Mouse (Mus musculus) kidney, embryonic 15.5 days (tissue): Measurements from ENCODE around the gene Tnfrsf12a. TPM values are rescaled to one million over a fixed set of nuclear protein-coding genes. Genes with fewer than 3 reads are reported as not detected.

Experiments used
- ATAC-seq: fragments of 200-750 bp; cut with Nextera tagmentation; replicated peaks from 2 replicates; pipeline ENCODE4 v1.8.0; 2017; ENCODE audit warnings: moderate TSS enrichment; ENCODE audit not compliant: low FRiP score
- H3K27ac ChIP-seq: fragments of 300-500 bp; sonication (generic); 2 replicates; pipeline ENCODE4 v1.5.1; 2015; ENCODE audit warnings: mild to moderate bottlenecking, inconsistent platforms
- H3K27me3 ChIP-seq: fragments of 300-500 bp; sonication (generic); 2 replicates; pipeline ENCODE4 v1.6.1; 2015; ENCODE audit warnings: inconsistent platforms
- H3K36me3 ChIP-seq: fragments of 300-500 bp; sonication (generic); 2 replicates; pipeline ENCODE4 v1.6.1; 2015; ENCODE audit warnings: inconsistent platforms
- H3K4me1 ChIP-seq: fragments of 300-500 bp; sonication (generic); 2 replicates; pipeline ENCODE4 v1.6.1; 2015; ENCODE audit warnings: inconsistent platforms
- H3K4me2 ChIP-seq: fragments of 300-500 bp; sonication (generic); 2 replicates; pipeline ENCODE4 v1.6.1; 2015; ENCODE audit warnings: moderate library complexity, mild to moderate bottlenecking, inconsistent platforms
- H3K4me3 ChIP-seq: fragments of 300-500 bp; sonication (generic); replicated peaks from 2 replicates; pipeline ENCODE4 v1.5.1; 2015; ENCODE audit warnings: mild to moderate bottlenecking, inconsistent platforms
- H3K9ac ChIP-seq: fragments of 300-500 bp; sonication (generic); 2 replicates; pipeline ENCODE4 v1.6.1; 2015; ENCODE audit warnings: mild to moderate bottlenecking, inconsistent platforms
- H3K9me3 ChIP-seq: fragments of 300-500 bp; sonication (generic); replicated peaks from 2 replicates; pipeline ENCODE4 v1.6.1; 2016; ENCODE audit warnings: inconsistent platforms
- WGBS: fragments of 180-500 bp; shearing (Covaris S2); methylation state at CpG from one replicate; pipeline ENCODE4 v1.1.7; 2015; ENCODE audit warnings: mixed read lengths; 5-methylcytosine and 5-hydroxymethylcytosine counted together
- polyA plus RNA-seq: library from polyadenylated mRNA; unstranded; fragments of >200 nt; fragmentation: Nextera tagmentation; extraction: Ambion mirVana; gene quantifications from 2 replicates; pipeline ENCODE4 v1.2.1, GENCODE M21; 2015

Gene Tnfrsf12a
- polyA plus RNA-seq, 1 experiment from 2014 or later = 29.5 TPM

DNA sequence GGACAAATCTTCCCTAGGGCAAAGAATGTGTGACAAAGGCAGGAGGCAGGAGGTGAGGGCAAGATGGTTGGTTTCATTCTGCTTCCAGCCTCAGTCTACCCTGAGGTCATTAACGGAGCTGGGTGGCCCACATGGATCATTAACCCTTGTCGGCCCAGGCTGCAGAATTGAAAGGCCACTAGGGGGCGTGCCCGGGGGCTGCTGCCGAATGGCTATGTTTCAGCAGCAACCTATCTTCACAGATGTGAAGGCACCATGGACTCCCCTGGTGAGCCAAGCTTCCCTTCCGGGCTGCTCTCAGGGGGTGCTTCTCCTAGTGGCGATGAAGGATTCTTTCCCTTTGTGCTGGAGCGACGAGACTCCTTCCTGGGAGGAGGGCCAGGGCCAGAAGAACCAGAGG is 15.7 kb downstream of the Tnfrsf12a start:
- Histone ChIP-seq H3K36me3 (peaks cover 2% of the 10 kb centered on the region; the same call in 1 of the 2 replicates), H3K27ac (no peak overlapping the region), H3K4me2 (peak overlapping the region; percentile 59; the same call in 1 of the 2 replicates), H3K9ac (no peak overlapping the region), H3K4me1 (peaks cover 16% of the 10 kb centered on the region), H3K9me3 (no peaks in the 10 kb centered on the region), H3K4me3 (no peak overlapping the region), H3K27me3 (peaks cover 53% of the 10 kb centered on the region)
- no peak for ATAC-seq
- WGBS = 3% methylated on average over 9 of the region's 9 CpGs

DNA sequence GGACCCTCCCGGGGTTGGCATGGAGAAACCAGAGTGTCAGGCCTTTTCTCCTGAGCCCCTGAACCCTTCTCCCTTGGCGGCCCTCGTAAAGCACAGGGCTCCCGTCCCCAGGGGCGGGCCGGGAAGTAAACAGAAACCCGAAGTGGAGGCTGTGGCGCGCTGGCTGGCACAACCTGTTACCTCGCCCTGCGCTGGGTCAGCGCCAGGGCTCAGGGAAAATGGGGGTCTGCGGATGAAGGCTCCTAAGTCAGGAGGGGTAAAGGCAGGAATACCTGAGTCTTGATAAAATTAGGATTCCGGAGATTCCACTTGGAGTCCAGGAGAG is 16.4 kb downstream of the Tnfrsf12a start:
- no peak for ATAC-seq
- whole genome bisulfite sequencing = 1% methylated on average over 14 of the region's 14 CpGs
- Histone ChIP-seq H3K9me3 (no peaks in the 10 kb centered on the region), H3K4me3 (peak overlapping the region; percentile 41), H3K27me3 (peaks cover 53% of the 10 kb centered on the region), H3K27ac (no peak overlapping the region), H3K4me2 (peak overlapping the region; percentile 59), H3K36me3 (no peaks in the 10 kb centered on the region), H3K9ac (no peak overlapping the region), H3K4me1 (peaks cover 16% of the 10 kb centered on the region)

DNA sequence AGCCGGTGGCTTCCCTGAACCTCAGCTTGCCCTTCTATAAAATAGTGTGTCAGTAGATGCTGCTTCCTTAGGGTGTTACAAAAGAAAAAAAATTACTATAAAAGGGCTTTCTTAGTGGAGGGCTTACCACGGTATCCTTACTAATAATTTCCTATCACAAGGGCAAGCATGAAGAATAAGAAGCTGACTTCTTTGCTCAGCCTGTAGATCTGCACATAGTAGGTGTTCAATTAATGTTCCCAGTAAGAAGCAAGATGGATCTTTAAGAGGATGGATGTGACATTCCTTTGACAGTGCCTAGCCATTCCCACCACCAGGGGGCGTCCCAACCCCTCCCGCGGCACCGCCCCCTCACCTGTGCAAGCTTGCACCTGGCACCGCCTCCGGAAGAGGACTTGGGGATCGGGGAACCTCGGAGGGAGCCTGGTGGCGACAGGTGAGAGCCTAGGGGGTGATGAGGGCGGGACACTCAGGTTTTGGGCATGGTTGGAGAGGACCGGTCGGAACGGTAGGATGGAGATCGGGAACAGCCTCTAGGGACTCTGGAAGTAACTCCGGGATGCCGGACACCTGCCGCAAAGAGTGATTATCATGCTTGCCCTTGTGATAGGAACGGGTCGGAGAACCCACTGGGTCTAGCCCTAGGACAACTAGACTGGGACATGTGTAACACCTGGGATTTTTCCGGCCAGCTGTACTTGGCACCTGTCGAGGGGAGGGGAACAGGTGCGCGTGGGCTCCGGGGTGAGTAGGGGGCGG is 17.0 kb downstream of the Tnfrsf12a start, which contains the start of gene Bicdl2:
Bicdl2 (plus strand) TSS at position 390 of the 759 bp plus-strand sequence.
- Histone ChIP-seq H3K4me2 (peak within 1 kb of the TSS; percentile 59), H3K27ac (no peak within 1 kb of the TSS), H3K4me3 (peak within 1 kb of the TSS; percentile 41), H3K9me3 (no peaks in the 10 kb centered on the region), H3K9ac (no peak within 1 kb of the TSS), H3K36me3 (no peaks in the 10 kb centered on the region), H3K27me3 (peaks cover 53% of the 10 kb centered on the region), H3K4me1 (peaks cover 16% of the 10 kb centered on the region)
- peak; percentile 40; the same call in 1 of the 2 replicates for ATAC-seq
- 4% methylated on average over 27 of the region's 27 CpGs for WGBS

DNA sequence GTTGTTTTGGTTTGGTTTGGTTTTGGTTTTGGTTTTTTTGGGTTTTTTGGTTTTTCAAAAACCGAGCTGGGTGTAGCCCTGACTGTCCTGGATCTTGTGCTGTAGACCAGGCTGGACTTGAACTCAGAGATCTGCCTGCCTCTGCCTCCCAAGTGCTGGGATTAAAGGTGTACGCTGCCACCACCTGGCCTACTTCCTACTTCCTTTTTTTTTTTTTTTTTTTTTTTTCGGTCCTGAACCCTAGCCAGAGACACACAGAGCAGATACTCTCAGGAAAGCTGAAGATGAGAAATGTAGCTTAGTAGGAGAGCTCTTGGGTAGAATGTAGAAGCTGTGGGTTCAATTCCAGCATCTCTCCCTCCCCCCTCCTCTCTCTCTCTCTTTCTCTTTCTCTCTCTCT is 18.8 kb downstream of the Tnfrsf12a start:
- ATAC-seq = no peak
- H3K36me3 ChIP-seq = no peaks in the 10 kb centered on the region
- WGBS = 83% methylated on average over 3 of the region's 3 CpGs

DNA sequence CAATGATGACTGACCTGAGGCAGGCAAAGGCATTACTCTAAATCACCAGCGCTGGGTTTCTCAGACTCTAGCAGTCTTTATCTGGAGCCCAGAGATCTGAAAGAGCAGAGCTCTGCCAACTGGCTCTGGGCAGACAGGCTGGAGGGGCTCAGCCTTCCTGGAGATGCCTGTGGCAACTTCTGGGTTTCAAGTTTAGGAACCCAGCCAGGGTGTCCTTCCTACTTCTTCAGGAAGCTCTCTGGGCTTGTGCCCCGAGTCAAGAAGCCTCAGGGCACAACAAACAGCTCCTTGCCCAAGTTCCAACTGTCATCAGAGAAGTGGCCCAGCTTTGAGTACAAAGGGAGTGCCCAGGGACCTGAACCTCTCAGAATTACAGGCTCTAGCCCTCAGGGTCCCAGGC is 22.9 kb downstream of the Tnfrsf12a start:
- H3K36me3 ChIP-seq = no peaks in the 10 kb centered on the region
- no peak overlapping the region for H3K4me2 ChIP-seq
- WGBS = 49% methylated on average over 2 of the region's 2 CpGs
- no peak overlapping the region for H3K27ac ChIP-seq
- H3K9ac ChIP-seq = no peak overlapping the region
- peaks cover 12% of the 10 kb centered on the region for H3K27me3 ChIP-seq
- H3K9me3 ChIP-seq = no peaks in the 10 kb centered on the region
- H3K4me1 ChIP-seq = no peaks in the 10 kb centered on the region
- ATAC-seq = no peak
- no peak overlapping the region for H3K4me3 ChIP-seq

More for the DNA sequence above, 18.8 kb downstream of the Tnfrsf12a start:
- peaks cover 51% of the 10 kb centered on the region for H3K27me3 ChIP-seq
- no peak overlapping the region for H3K4me3 ChIP-seq
- H3K9ac ChIP-seq = no peak overlapping the region
- H3K4me2 ChIP-seq = no peak overlapping the region
- peaks cover 16% of the 10 kb centered on the region for H3K4me1 ChIP-seq
- no peak overlapping the region for H3K27ac ChIP-seq
- H3K9me3 ChIP-seq = no peaks in the 10 kb centered on the region

DNA sequence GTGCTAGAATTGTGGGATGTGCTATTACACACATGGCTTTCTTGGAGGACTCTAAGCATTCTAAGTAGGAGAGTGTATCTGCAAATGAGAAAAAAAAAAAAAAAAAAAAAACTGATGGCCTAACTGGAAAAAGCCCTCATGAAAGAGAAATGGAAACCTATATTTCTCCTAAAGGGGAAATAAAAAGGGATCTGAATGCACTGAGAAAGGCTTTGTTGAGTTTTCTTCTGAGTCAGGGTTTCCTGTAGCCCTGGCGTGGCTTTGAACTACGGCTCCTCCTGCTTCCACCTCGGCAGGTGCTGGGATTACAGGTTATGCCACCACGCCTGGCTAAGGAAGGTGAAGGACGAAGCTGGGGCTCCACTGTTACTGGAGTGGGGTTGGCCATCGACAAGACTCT is 23.3 kb downstream of the Tnfrsf12a start:
- Histone ChIP-seq H3K27ac (no peak overlapping the region), H3K4me3 (no peak overlapping the region), H3K9ac (no peak overlapping the region), H3K4me1 (no peaks in the 10 kb centered on the region), H3K27me3 (peaks cover 8% of the 10 kb centered on the region; the same call in 1 of the 2 replicates), H3K9me3 (no peaks in the 10 kb centered on the region), H3K36me3 (no peaks in the 10 kb centered on the region), H3K4me2 (no peak overlapping the region)
- WGBS = 68% methylated on average over 6 of the region's 6 CpGs
- no peak for ATAC-seq

DNA sequence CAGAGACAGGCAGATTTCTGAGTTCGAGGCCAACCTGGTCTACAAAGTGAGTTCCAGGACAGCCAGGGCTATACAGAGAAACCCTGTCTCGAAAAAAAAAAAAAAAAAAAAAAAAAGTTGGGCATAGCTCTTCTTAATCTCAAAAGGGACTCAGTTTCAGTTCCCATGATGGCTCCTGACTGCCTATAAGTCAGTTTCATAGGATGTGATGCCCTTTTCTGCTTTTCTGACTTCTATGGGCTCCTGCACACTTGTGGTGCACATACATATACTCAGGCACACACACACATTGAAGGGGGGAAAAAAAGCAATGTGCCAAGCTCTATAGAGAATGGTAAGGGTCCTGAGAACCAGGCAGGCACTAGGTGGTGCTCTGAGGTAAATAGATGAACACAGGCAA is 23.9 kb downstream of the Tnfrsf12a start:
- no peak overlapping the region for H3K27ac ChIP-seq
- WGBS = 79% methylated on average over 2 of the region's 2 CpGs
- H3K27me3 ChIP-seq = 0 out of 2 replicates have a peak, but pooled peaks cover 8% of the 10 kb centered on the region
- no peak overlapping the region for H3K4me2 ChIP-seq
- no peak for ATAC-seq
- no peak overlapping the region for H3K9ac ChIP-seq
- H3K4me1 ChIP-seq = no peaks in the 10 kb centered on the region
- H3K36me3 ChIP-seq = no peaks in the 10 kb centered on the region
- H3K9me3 ChIP-seq = no peaks in the 10 kb centered on the region
- no peak overlapping the region for H3K4me3 ChIP-seq

DNA sequence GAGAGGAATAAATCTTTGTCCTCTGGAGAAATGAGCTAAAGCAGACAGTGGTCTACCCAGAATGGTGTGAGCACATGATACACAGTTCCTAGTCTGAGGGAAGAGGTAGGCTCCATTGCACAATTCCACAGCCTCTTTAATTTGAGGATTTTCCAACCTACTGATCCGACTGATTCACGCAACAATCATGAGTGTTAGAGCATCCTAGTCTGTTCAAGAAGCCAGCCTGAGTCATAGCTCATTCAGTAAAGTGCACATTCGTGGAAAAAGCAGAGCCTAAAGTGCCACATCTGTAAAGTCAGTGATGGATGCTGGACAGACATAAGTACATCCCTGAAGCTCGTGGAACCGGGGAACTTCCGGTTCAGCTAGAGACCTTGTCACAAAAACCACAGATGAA is 25.9 kb downstream of the Tnfrsf12a start:
- Histone ChIP-seq H3K4me1 (no peaks in the 10 kb centered on the region), H3K4me3 (no peak overlapping the region), H3K27me3 (0 out of 2 replicates have a peak, but pooled peaks cover 7% of the 10 kb centered on the region), H3K9ac (no peak overlapping the region), H3K27ac (no peak overlapping the region), H3K9me3 (no peaks in the 10 kb centered on the region), H3K4me2 (no peak overlapping the region), H3K36me3 (no peaks in the 10 kb centered on the region)
- WGBS = 82% methylated on average over 6 of the region's 6 CpGs
- ATAC-seq = no peak

DNA sequence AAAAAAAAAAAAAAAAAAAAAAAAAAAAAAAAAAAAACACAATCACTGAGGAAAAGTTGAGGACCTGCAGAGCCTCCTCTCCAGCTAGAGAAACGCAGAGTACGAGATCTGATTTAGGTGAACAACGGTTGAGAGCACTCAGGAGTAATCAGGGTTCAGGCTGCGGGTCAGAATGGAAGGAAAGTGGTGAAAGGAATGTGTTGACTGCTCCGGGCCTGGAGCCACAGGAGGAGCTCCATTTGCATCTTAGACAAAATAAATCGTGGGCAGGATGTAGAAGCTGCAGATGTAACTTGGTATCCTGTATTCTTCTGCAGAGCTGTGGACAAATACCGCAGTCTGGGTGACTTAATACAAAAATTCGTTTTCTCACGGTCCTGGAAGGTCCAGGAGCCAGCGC is 31.4 kb downstream of the Tnfrsf12a start:
- no peak overlapping the region for H3K4me2 ChIP-seq
- ATAC-seq = no peak
- H3K4me3 ChIP-seq = no peak overlapping the region
- peaks cover 14% of the 10 kb centered on the region for H3K4me1 ChIP-seq
- H3K27me3 ChIP-seq = peaks cover 30% of the 10 kb centered on the region
- WGBS = 37% methylated on average over 10 of the region's 10 CpGs
- no peak overlapping the region for H3K9ac ChIP-seq
- H3K9me3 ChIP-seq = 0 out of 2 replicates have a peak, but pooled peaks cover 2% of the 10 kb centered on the region
- H3K27ac ChIP-seq = no peak overlapping the region
- no peaks in the 10 kb centered on the region for H3K36me3 ChIP-seq

DNA sequence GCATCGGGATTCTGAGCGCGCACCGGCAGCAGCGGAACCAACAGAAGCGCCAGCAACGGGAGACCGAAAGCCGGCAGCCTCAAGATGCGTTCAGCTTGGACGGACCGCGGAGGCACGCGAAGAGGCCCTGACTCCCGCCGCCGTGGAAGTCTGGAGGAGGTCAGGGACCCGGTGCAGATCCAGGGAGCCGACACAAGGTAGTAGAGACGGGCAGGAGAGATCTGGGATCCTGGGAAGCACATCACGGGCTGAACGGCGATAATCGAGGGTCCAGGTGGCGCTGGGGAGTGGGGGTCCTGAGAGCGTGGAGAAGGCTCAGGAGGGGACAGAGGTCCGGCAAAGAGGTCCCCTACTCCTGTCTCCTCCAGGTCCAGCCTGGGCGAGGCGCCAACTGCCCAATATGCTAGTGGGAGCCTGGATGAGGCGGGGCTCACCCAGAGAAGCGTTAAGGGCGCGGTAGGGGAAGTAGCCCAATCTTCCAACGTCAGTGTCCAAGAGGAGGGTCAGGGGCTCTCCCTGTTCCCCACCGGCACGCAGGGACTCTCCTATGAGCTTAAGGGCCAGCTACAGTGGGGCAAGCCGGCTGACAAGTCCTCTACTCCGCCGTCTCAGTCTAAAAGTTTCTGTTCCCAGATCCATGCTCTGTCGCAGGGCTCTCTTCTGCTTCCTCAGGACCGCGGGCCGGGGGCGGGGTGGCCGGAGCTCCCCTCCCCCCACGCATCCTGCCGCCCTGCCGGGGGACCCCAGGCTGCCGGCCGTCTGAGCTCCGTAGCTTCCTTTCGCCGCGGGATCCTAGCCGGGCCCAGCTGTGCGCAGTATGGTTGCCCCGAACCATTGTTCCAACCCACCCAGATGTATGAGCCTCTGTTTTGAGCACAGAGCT is 32.4 kb downstream of the Tnfrsf12a start, which contains the start of gene Mmp25:
Mmp25 (minus strand) TSS at position 665 of the 883 bp plus-strand sequence.
- ATAC-seq = peak; percentile 62
- H3K36me3 ChIP-seq = no peaks in the 10 kb centered on the region
- 0% methylated on average over 57 of the region's 58 CpGs for WGBS

DNA sequence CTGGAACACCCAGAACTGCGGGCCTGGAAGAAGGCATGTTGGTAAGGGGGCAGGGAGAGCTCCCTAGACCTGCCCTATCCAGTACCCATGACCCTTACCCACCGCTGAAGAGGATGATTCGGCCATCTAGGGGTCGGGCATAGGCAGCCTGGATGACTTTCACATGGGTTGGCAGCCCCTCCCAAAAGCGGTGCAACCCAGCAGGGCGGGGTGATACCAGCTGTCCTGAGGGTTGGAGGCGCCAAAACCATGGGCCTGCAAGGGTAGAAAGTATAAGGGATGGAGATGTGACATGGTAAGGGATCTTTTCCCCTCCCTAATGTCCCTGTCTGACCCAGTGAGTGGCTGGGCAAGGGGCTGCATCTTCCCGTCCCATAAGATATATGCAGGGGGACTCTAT is 46.0 kb downstream of the Tnfrsf12a start:
- WGBS = 86% methylated on average over 8 of the region's 8 CpGs
- Histone ChIP-seq H3K27ac (no peak overlapping the region), H3K4me3 (no peak overlapping the region), H3K4me2 (no peak overlapping the region), H3K27me3 (peaks cover 8% of the 10 kb centered on the region; the same call in 1 of the 2 replicates), H3K9me3 (no peaks in the 10 kb centered on the region), H3K4me1 (peaks cover 4% of the 10 kb centered on the region), H3K9ac (no peak overlapping the region), H3K36me3 (no peaks in the 10 kb centered on the region)
- no peak for ATAC-seq

More for the DNA sequence above, 32.4 kb downstream of the Tnfrsf12a start, which contains the start of gene Mmp25:
- Histone ChIP-seq H3K9ac (peak within 1 kb of the TSS; percentile 8; the same call in 1 of the 2 replicates), H3K27ac (no peak within 1 kb of the TSS), H3K9me3 (0 out of 2 replicates have a peak, but pooled peaks cover 2% of the 10 kb centered on the region), H3K4me1 (peaks cover 14% of the 10 kb centered on the region), H3K27me3 (peaks cover 30% of the 10 kb centered on the region), H3K4me3 (peak within 1 kb of the TSS; percentile 43), H3K4me2 (peak within 1 kb of the TSS; percentile 78)
